Mouse (Mus musculus) liver, adult 2 months (tissue): ENCODE results near the gene Hexim2. TPM values are rescaled to one million over a fixed set of nuclear protein-coding genes. Genes with fewer than 3 reads are reported as not detected.

Experiments
- DNase-seq: peaks from one replicate; pipeline ENCODE4 v3.0.0-alpha.2; 2011; ENCODE audit warnings: low read depth, low spot score; ENCODE audit errors: extremely low read depth
- H3K27ac ChIP-seq: fragments of 200-500 bp; replicated peaks from 2 replicates; pipeline ENCODE4 v1.5.1; 2012; ENCODE audit warnings: low read depth, mild to moderate bottlenecking, control low read depth, inconsistent platforms, low read length; ENCODE audit not compliant: insufficient read depth
- H3K27me3 ChIP-seq: fragments of 200-500 bp; 2 replicates; pipeline ENCODE4 v1.6.1; 2012; ENCODE audit warnings: mild to moderate bottlenecking, moderate library complexity, low read length, inconsistent platforms; ENCODE audit not compliant: control insufficient read depth, insufficient read depth
- H3K36me3 ChIP-seq: fragments of 200-500 bp; 2 replicates; pipeline ENCODE4 v1.6.1; 2012; ENCODE audit warnings: low read length, inconsistent platforms; ENCODE audit not compliant: control insufficient read depth, insufficient read depth
- H3K4me1 ChIP-seq: fragments of 200-500 bp; 2 replicates; pipeline ENCODE4 v1.6.1; 2011; ENCODE audit warnings: low read length; ENCODE audit not compliant: control insufficient read depth, insufficient read depth
- H3K4me3 ChIP-seq: fragments of 200-500 bp; 2 replicates; pipeline ENCODE4 v1.5.1; 2011; ENCODE audit warnings: low read depth, mild to moderate bottlenecking, control low read depth, low read length, moderate library complexity; ENCODE audit not compliant: insufficient read depth
- H3K79me2 ChIP-seq: fragments of 200-500 bp; 2 replicates; pipeline ENCODE4 v1.6.1; 2012; ENCODE audit warnings: inconsistent platforms, mild to moderate bottlenecking, low read length, moderate library complexity; ENCODE audit not compliant: control insufficient read depth, insufficient read depth
- H3K9ac ChIP-seq: fragments of 200-500 bp; 2 replicates; pipeline ENCODE4 v1.6.1; 2012; ENCODE audit warnings: low read depth, mild to moderate bottlenecking, control low read depth, inconsistent platforms, low read length
- CTCF ChIP-seq: fragments of 200-500 bp; IDR thresholded peaks from 2 replicates; pipeline ENCODE4 v1.5.1; 2011; ENCODE audit warnings: low read depth, low read length, control low read depth
- POLR2A ChIP-seq: fragments of 200-500 bp; IDR thresholded peaks from 2 replicates; pipeline ENCODE4 v1.6.1; 2011; ENCODE audit warnings: low read length, control low read depth; ENCODE audit not compliant: insufficient read depth; ENCODE audit errors: extremely low read depth
- WGBS: fragments of 180-500 bp; shearing (Covaris S2); methylation state at CpG from one replicate; pipeline ENCODE4 v1.1.7; 2018; 5-methylcytosine and 5-hydroxymethylcytosine counted together
- polyA plus RNA-seq: library from polyadenylated mRNA; depleted of rRNA; stranded (reverse); fragments of >200 nt; gene quantifications from 2 replicates; pipeline ENCODE4 v1.2.3, GENCODE M21; 2012
- total RNA-seq: library from RNA; depleted of rRNA; stranded (reverse); fragments of >200 nt; gene quantifications from 2 replicates; pipeline ENCODE4 v1.2.3, GENCODE M21; 2014

Hexim2 gene
- total and polyA plus RNA-seq, 2 experiments = 1.8 to 1.9 TPM

DNA sequence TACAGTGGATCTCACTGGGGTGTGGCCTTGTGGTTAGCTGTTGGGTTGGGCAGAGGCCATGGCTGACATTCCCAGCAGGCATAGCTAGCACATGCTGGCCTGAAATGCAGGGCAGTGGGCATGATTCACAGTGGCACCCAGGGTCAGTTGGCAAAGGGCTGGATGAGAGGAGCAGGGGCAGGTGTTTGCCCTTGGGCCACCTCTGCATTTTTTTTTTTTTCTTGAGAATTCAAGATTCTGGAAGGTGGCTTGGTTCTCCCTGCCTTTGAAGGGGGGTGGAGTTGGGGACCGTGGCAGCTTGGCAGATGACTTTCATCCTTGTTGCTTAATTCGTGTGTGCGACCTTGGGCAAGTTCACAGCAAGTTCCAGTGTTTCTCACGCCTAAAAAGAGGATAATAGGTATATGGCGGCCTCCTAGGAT is 42.2 kb downstream of the Hexim2 start:
- no peaks in the 10 kb centered on the region for H3K79me2 ChIP-seq
- H3K4me1 ChIP-seq = no peaks in the 10 kb centered on the region
- DNase-seq = no peak
- peaks cover 3% of the 10 kb centered on the region; the same call in 1 of the 2 replicates for H3K27me3 ChIP-seq
- WGBS = 46% methylated on average over 5 of the region's 5 CpGs
- no peak overlapping the region for H3K9ac ChIP-seq
- no peak overlapping the region for H3K4me3 ChIP-seq
- H3K27ac ChIP-seq = no peak overlapping the region
- no peaks in the 10 kb centered on the region for H3K36me3 ChIP-seq
- no peak for TF ChIP-seq POLR2A
- TF ChIP-seq CTCF = no peak

DNA sequence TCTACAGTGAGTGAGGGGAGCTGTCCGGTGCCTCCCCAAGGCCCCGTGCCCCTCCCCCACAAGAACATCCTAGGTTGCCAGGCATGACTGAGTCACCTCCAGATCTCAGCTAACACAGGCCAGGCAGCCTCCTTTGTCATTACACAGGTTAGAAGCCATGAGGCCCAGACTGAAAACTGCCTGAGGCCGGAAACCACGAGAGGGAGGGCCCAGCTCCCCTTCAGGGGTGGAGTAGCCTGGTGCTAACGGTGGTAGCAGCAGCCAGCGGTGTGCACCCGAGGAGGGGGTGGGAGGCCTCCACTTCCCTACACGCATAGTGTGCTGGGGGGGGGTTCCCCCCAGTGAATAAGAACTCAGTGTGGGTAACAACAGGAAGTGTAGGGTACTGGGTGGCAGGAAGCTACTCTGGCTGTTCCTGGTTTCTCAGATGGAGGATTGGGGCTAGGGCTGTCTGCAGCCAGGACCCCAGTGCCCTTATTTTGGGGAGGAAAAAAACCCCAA is 42.7 kb downstream of the Hexim2 start:
- Histone ChIP-seq H3K36me3 (no peaks in the 10 kb centered on the region), H3K9ac (no peak overlapping the region), H3K4me3 (no peak overlapping the region), H3K79me2 (no peaks in the 10 kb centered on the region), H3K27me3 (peaks cover 3% of the 10 kb centered on the region; the same call in 1 of the 2 replicates), H3K27ac (no peak overlapping the region), H3K4me1 (no peaks in the 10 kb centered on the region)
- 68% methylated on average over 8 of the region's 8 CpGs for WGBS
- peak; percentile 16 for DNase-seq
- TF ChIP-seq POLR2A (no peak), CTCF (no peak)

DNA sequence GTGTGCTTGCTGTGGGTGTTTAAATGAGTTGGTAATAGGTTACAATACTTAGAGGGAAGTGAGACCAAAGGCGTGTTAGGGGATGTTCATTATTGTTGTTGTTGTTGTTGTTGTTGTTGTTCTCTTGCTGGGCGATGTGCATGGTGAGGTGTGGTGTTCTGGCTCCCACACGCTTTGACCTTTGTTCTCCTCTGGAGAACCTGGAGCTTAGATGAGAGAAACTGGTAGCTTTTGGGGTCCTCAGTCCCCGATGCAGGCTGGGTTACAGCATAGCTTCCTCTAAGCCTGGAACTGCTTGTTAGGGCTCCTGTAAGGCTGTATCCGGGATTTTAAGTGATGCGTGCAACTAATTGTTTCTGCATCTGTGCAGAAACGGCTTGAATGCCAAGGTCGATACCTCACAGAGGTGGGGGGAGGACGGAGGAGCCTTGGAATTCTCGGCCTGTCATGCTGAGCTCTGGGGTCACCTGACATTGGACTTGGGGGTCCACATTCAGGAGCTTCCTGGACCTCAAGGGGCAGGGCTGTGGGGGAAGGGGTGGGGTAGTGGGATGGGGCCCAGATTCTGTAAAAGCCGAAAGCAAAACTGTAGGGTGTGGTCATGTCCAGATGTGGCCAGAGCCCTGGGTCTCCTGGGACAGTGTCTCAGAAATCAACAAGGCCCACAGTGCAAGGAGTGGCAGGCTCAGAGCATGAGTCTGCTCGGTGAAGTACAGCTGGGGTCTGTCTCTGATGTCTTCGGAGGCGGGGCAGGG is 43.6 kb downstream of the Hexim2 start:
- Histone ChIP-seq H3K4me3 (no peak overlapping the region), H3K79me2 (no peaks in the 10 kb centered on the region), H3K4me1 (no peaks in the 10 kb centered on the region), H3K27me3 (peaks cover 3% of the 10 kb centered on the region; the same call in 1 of the 2 replicates), H3K27ac (no peak overlapping the region), H3K36me3 (no peaks in the 10 kb centered on the region), H3K9ac (no peak overlapping the region)
- TF ChIP-seq CTCF = no peak
- no peak for TF ChIP-seq POLR2A
- WGBS = 83% methylated on average over 14 of the region's 14 CpGs
- DNase-seq = no peak

DNA sequence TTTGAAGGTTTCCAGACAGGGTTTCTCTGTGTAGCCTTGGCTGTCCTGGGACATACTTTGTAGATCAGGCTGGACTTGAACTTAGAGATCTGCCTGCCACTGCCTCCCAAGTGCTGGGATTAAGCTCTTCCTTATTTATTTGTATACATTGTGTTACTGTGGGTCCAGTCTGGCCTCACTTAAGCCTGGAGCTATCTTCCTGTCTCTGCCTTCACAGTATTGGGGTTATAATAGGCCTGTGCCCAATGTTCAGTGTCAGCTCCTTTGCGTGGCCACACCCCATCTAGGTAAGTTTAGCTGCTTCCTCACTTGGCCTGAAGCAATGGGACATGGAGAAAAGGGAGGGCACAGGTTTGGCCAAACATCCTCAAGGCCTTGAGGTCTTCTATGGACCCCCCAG is 44.3 kb downstream of the Hexim2 start:
- no peak for TF ChIP-seq CTCF
- TF ChIP-seq POLR2A = no peak

DNA sequence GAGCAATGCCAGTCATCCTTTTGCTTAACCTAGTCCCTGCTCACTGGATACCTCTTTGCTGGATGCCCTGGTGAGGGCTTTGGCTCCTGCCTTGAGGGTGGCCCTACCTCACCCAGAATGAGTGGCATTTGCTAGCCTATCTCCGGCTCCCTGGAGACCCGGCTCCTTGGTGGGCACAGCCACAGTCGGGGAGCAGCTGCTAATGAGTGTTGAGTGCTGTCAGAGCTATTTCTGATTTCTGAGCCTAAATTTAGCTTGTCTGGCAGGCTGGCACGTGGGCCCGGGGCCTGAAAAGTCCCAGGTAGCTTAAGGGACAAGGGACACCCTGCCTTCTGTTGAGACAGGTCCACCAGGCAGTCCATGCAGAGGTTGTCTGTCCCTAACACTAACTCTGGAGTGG is 45.0 kb downstream of the Hexim2 start:
- H3K27ac ChIP-seq = no peak overlapping the region
- no peak for TF ChIP-seq POLR2A
- TF ChIP-seq CTCF = no peak
- no peaks in the 10 kb centered on the region for H3K36me3 ChIP-seq
- DNase-seq = no peak
- no peaks in the 10 kb centered on the region for H3K27me3 ChIP-seq
- no peaks in the 10 kb centered on the region for H3K4me1 ChIP-seq
- 81% methylated on average over 5 of the region's 5 CpGs for WGBS
- no peaks in the 10 kb centered on the region for H3K79me2 ChIP-seq
- H3K9ac ChIP-seq = no peak overlapping the region
- H3K4me3 ChIP-seq = no peak overlapping the region

More for the DNA sequence above, 44.3 kb downstream of the Hexim2 start:
- no peaks in the 10 kb centered on the region for H3K36me3 ChIP-seq
- no peak overlapping the region for H3K27ac ChIP-seq
- no peak overlapping the region for H3K4me3 ChIP-seq
- H3K9ac ChIP-seq = no peak overlapping the region
- H3K79me2 ChIP-seq = no peaks in the 10 kb centered on the region
- H3K4me1 ChIP-seq = no peaks in the 10 kb centered on the region
- no peak for DNase-seq
- WGBS = 94% methylated on average over 1 of the region's 1 CpGs
- no peaks in the 10 kb centered on the region for H3K27me3 ChIP-seq
